Comparison of ENCODE assay signal across 8 mouse cellular contexts in genomic region chr19:41912121-41913080, GRCm38 (mm10). TPM values are rescaled to one million over a fixed set of nuclear protein-coding genes. Genes with fewer than 3 reads are reported as not detected.
DNase-seq lines count a peak whose midpoint lies in the region; ATAC-seq lines count a peak whose summit lies in the region.

No protein-coding gene starts in this region.

- H3K36me3 ChIP-seq in megakaryocyte, embryonic 14.5 days (replicated peaks; ENCODE audit: low read length): peaks cover 30% of the 10 kb centered on the region
- H3K36me3 ChIP-seq in hindbrain, embryonic 15.5 days: peaks cover 23% of the 10 kb centered on the region
- peaks cover 41% of the 10 kb centered on the region for H3K36me3 ChIP-seq in limb, embryonic 10.5 days
- H3K36me3 ChIP-seq in midbrain, embryonic 13.5 days: peaks cover 20% of the 10 kb centered on the region
- H3K36me3 ChIP-seq in stomach, embryonic 14.5 days (ENCODE audit: control insufficient read depth, insufficient read depth, low read length): peaks cover 22% of the 10 kb centered on the region

- H3K9me3 ChIP-seq in megakaryocyte, embryonic 14.5 days: no peaks in the 10 kb centered on the region
- H3K9me3 ChIP-seq in hindbrain, embryonic 15.5 days: no peaks in the 10 kb centered on the region
- H3K9me3 ChIP-seq in limb, embryonic 10.5 days (replicated peaks): no peaks in the 10 kb centered on the region
- H3K9me3 ChIP-seq in midbrain, embryonic 13.5 days: no peaks in the 10 kb centered on the region
- no peaks in the 10 kb centered on the region for H3K9me3 ChIP-seq in stomach, embryonic 14.5 days (ENCODE audit: control insufficient read depth, low read depth, low read length)

- peak overlapping the region; percentile 97 for H3K9ac ChIP-seq in hindbrain, embryonic 15.5 days
- peak overlapping the region; percentile 93 for H3K9ac ChIP-seq in midbrain, embryonic 13.5 days (replicated peaks)
- peak overlapping the region; percentile 92 for H3K9ac ChIP-seq in stomach, embryonic 14.5 days (replicated peaks; ENCODE audit: low read depth, low read length)

- DNase-seq in cerebellum, adult 11-12 months: peak; percentile 77
- peak; percentile 65 for DNase-seq in limb, embryonic 10.5 days (ENCODE audit: low spot score)

- WGBS in hindbrain, embryonic 15.5 days: under 1% methylated on average over 53 of the region's 53 CpGs
- WGBS in limb, embryonic 10.5 days: under 1% methylated on average over 53 of the region's 53 CpGs
- WGBS in midbrain, embryonic 13.5 days: under 1% methylated on average over 52 of the region's 53 CpGs
- WGBS in stomach, embryonic 14.5 days: under 1% methylated on average over 44 of the region's 53 CpGs

- ATAC-seq in megakaryocyte, adult 5-6 weeks (ENCODE audit: poor library complexity, severe bottlenecking): no peak
- peak; percentile 31 for ATAC-seq in frontal cortex, adult (ENCODE audit: low TSS enrichment)
- peak; percentile 83 for ATAC-seq in hindbrain, embryonic 15.5 days (ENCODE audit: low FRiP score, low read depth)
- ATAC-seq in midbrain, embryonic 13.5 days: peak; percentile 63
- peak; percentile 25; the same call in 1 of the 2 replicates for ATAC-seq in stomach, embryonic 14.5 days (ENCODE audit: insufficient number of reproducible peaks, insufficient read depth, low FRiP score, low read depth)

- peaks cover 80% of the 10 kb centered on the region for H3K4me1 ChIP-seq in megakaryocyte, embryonic 14.5 days
- H3K4me1 ChIP-seq in hindbrain, embryonic 15.5 days (replicated peaks): peaks cover 26% of the 10 kb centered on the region
- H3K4me1 ChIP-seq in limb, embryonic 10.5 days: peaks cover 19% of the 10 kb centered on the region
- H3K4me1 ChIP-seq in midbrain, embryonic 13.5 days (replicated peaks): peaks cover 26% of the 10 kb centered on the region
- H3K4me1 ChIP-seq in stomach, embryonic 14.5 days (ENCODE audit: control insufficient read depth, insufficient read depth, low read length): peaks cover 19% of the 10 kb centered on the region; the same call in 1 of the 2 replicates

- H3K27ac ChIP-seq in hindbrain, embryonic 15.5 days (replicated peaks): peak overlapping the region; percentile 87
- peak overlapping the region; percentile 93 for H3K27ac ChIP-seq in limb, embryonic 10.5 days
- peak overlapping the region; percentile 84 for H3K27ac ChIP-seq in midbrain, embryonic 13.5 days
- H3K27ac ChIP-seq in stomach, embryonic 14.5 days (ENCODE audit: low read length): peak overlapping the region; percentile 89

- H3K4me2 ChIP-seq in hindbrain, embryonic 15.5 days: peak overlapping the region; percentile 94
- peak overlapping the region; percentile 86 for H3K4me2 ChIP-seq in midbrain, embryonic 13.5 days (replicated peaks)
- peak overlapping the region; percentile 87 for H3K4me2 ChIP-seq in stomach, embryonic 14.5 days (replicated peaks; ENCODE audit: low read depth, low read length)

- H3K4me3 ChIP-seq in megakaryocyte, embryonic 14.5 days (replicated peaks): peak overlapping the region; percentile 97
- H3K4me3 ChIP-seq in hindbrain, embryonic 15.5 days: peak overlapping the region; percentile 99
- H3K4me3 ChIP-seq in limb, embryonic 10.5 days: peak overlapping the region; percentile 86
- peak overlapping the region; percentile 90 for H3K4me3 ChIP-seq in midbrain, embryonic 13.5 days (replicated peaks)
- peak overlapping the region; percentile 96 for H3K4me3 ChIP-seq in stomach, embryonic 14.5 days (ENCODE audit: low read depth, low read length)

- no peaks in the 10 kb centered on the region for H3K27me3 ChIP-seq in megakaryocyte, embryonic 14.5 days (replicated peaks)
- H3K27me3 ChIP-seq in hindbrain, embryonic 15.5 days: no peaks in the 10 kb centered on the region
- no peaks in the 10 kb centered on the region for H3K27me3 ChIP-seq in limb, embryonic 10.5 days (ENCODE audit: low read depth, poor library complexity, severe bottlenecking)
- no peaks in the 10 kb centered on the region for H3K27me3 ChIP-seq in midbrain, embryonic 13.5 days
- no peaks in the 10 kb centered on the region for H3K27me3 ChIP-seq in stomach, embryonic 14.5 days (ENCODE audit: control insufficient read depth, insufficient read depth, low read length)

RNA-seq across cellular contexts. Expression of gene Pgam1, which starts 0.7 kb away (rescaled TPM):
- polyA plus RNA-seq in megakaryocyte, embryonic 14.5 days (2012; ENCODE audit: insufficient read depth, low replicate concordance): 654 and 1,266 TPM in 2 replicates
- total RNA-seq in megakaryocyte, adult 5-6 weeks (2015): 587 and 602 TPM in 2 replicates
- 254 and 291 TPM in 2 replicates for total RNA-seq in megakaryocyte, adult 5-6 weeks (2017)
- polyA plus RNA-seq in hindbrain, embryonic 15.5 days (2015; fragmentation: Nextera tagmentation; extraction: Ambion mirVana): 530 and 573 TPM in 2 replicates
- 900 and 1,117 TPM in 2 replicates for polyA plus RNA-seq in limb, embryonic 10.5 days (2016; fragmentation: Nextera tagmentation; extraction: Ambion mirVana)
- 445 and 453 TPM in 2 replicates for polyA plus RNA-seq in midbrain, embryonic 13.5 days (2015; fragmentation: Nextera tagmentation; extraction: Ambion mirVana)
- polyA plus RNA-seq in stomach, embryonic 14.5 days (2014; fragmentation: Nextera tagmentation; extraction: Ambion mirVana): 651 and 721 TPM in 2 replicates

RNA-seq across cellular contexts. Expression of gene Rrp12, which starts 16.4 kb away (rescaled TPM):
- polyA plus RNA-seq in megakaryocyte, embryonic 14.5 days (2012; ENCODE audit: insufficient read depth, low replicate concordance): 8.9 and 14.4 TPM in 2 replicates
- 2.3 and 3.4 TPM in 2 replicates for total RNA-seq in megakaryocyte, adult 5-6 weeks (2015)
- total RNA-seq in megakaryocyte, adult 5-6 weeks (2017): 4.6 and 5.1 TPM in 2 replicates
- 17.6 and 19.4 TPM in 2 replicates for polyA plus RNA-seq in hindbrain, embryonic 15.5 days (2015; fragmentation: Nextera tagmentation; extraction: Ambion mirVana)
- polyA plus RNA-seq in limb, embryonic 10.5 days (2016; fragmentation: Nextera tagmentation; extraction: Ambion mirVana): 31.9 and 39.8 TPM in 2 replicates
- polyA plus RNA-seq in midbrain, embryonic 13.5 days (2015; fragmentation: Nextera tagmentation; extraction: Ambion mirVana): 14.6 and 15.7 TPM in 2 replicates
- polyA plus RNA-seq in stomach, embryonic 14.5 days (2014; fragmentation: Nextera tagmentation; extraction: Ambion mirVana): 10.8 and 10.9 TPM in 2 replicates

RNA-seq across cellular contexts. Expression of gene Exosc1, which starts 20.8 kb away (rescaled TPM):
- 5.4 and 13.5 TPM in 2 replicates for polyA plus RNA-seq in megakaryocyte, embryonic 14.5 days (2012; ENCODE audit: insufficient read depth, low replicate concordance)
- 37.0 and 38.6 TPM in 2 replicates for total RNA-seq in megakaryocyte, adult 5-6 weeks (2015)
- total RNA-seq in megakaryocyte, adult 5-6 weeks (2017): 29.3 and 40.2 TPM in 2 replicates
- polyA plus RNA-seq in hindbrain, embryonic 15.5 days (2015; fragmentation: Nextera tagmentation; extraction: Ambion mirVana): 52.3 and 59.8 TPM in 2 replicates
- polyA plus RNA-seq in limb, embryonic 10.5 days (2016; fragmentation: Nextera tagmentation; extraction: Ambion mirVana): 91.7 and 102 TPM in 2 replicates
- polyA plus RNA-seq in midbrain, embryonic 13.5 days (2015; fragmentation: Nextera tagmentation; extraction: Ambion mirVana): 68.5 and 70.0 TPM in 2 replicates
- 73.2 and 79.9 TPM in 2 replicates for polyA plus RNA-seq in stomach, embryonic 14.5 days (2014; fragmentation: Nextera tagmentation; extraction: Ambion mirVana)

RNA-seq across cellular contexts. Expression of gene Zdhhc16, which starts 20.9 kb away (rescaled TPM):
- 18.8 and 25.3 TPM in 2 replicates for polyA plus RNA-seq in megakaryocyte, embryonic 14.5 days (2012; ENCODE audit: insufficient read depth, low replicate concordance)
- total RNA-seq in megakaryocyte, adult 5-6 weeks (2015): 25.9 and 36.1 TPM in 2 replicates
- 22.4 and 26.4 TPM in 2 replicates for total RNA-seq in megakaryocyte, adult 5-6 weeks (2017)
- 85.9 and 86.6 TPM in 2 replicates for polyA plus RNA-seq in hindbrain, embryonic 15.5 days (2015; fragmentation: Nextera tagmentation; extraction: Ambion mirVana)
- polyA plus RNA-seq in limb, embryonic 10.5 days (2016; fragmentation: Nextera tagmentation; extraction: Ambion mirVana): 92.0 and 96.5 TPM in 2 replicates
- 86.1 and 87.6 TPM in 2 replicates for polyA plus RNA-seq in midbrain, embryonic 13.5 days (2015; fragmentation: Nextera tagmentation; extraction: Ambion mirVana)
- 65.8 and 70.1 TPM in 2 replicates for polyA plus RNA-seq in stomach, embryonic 14.5 days (2014; fragmentation: Nextera tagmentation; extraction: Ambion mirVana)
